Comparison of ENCODE assay signal across 10 mouse cellular contexts in the genomic region with DNA sequence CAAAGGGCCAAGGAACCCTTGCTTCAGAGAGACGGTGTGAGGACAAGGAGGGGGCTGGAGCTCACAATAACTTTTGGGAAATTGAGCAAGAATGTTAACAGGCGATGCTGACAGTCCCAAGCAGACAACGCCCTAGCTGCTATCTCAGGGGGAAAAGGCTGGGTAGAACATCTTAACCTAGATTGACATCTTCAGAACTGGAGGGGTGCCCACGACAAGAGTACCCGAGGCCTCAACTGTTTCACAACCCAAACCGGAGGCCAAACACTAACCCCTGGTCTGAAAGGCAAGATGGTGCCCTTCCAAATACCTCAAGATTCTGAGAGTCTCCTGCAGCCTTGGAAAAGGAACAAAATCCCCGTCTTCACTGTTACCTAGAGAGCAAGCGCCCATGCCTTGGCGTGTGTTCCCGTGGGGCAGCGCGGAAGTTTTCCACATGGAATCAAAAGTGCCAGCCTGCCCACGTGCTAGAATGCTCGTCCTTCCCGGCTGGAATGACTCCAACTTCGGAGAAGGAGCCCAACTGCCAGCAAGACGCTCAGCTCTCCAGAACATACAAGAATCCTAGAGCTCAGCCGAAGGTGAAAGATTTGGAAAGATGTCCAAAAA. TPM values are rescaled to one million over a fixed set of nuclear protein-coding genes. Genes with fewer than 3 reads are reported as not detected.
DNase-seq lines count a peak whose midpoint lies in the region; ATAC-seq and TF ChIP-seq lines count a peak whose summit lies in the region.
"Had no signal": no experiment of that assay in that cellular context is flagged by ENCODE, and none has a peak within 500 bp of the region (broad histone marks: within the 10 kb centered on the region; RNA-seq: fewer than 3 reads in every experiment).

No protein-coding gene starts in this region.

- no peaks in the 10 kb centered on the region for H3K9me3 ChIP-seq in heart, embryonic 13.5 days
- H3K9me3 ChIP-seq in lung, postnatal 0 days (ENCODE audit: low read length), result no peaks in the 10 kb centered on the region
- H3K9me3 ChIP-seq in liver, embryonic 16.5 days (replicated peaks; ENCODE audit: control insufficient read depth, low read length), result no peaks in the 10 kb centered on the region
- H3K9me3 ChIP-seq in forebrain, embryonic 16.5 days (ENCODE audit: control insufficient read depth, low read length), result no peaks in the 10 kb centered on the region
- H3K9me3 ChIP-seq: intestine, embryonic 15.5 days had no signal

- peak overlapping the region; percentile 8; the same call in 1 of the 2 replicates for H3K9ac ChIP-seq in heart, embryonic 13.5 days
- H3K9ac ChIP-seq in lung, postnatal 0 days (replicated peaks; ENCODE audit: low read depth), result no peak overlapping the region
- H3K9ac ChIP-seq in liver, embryonic 16.5 days (ENCODE audit: low read depth, low read length), result peak overlapping the region; percentile 58
- no peak overlapping the region for H3K9ac ChIP-seq in forebrain, embryonic 16.5 days (replicated peaks; ENCODE audit: low read depth, low read length)
- H3K9ac ChIP-seq: intestine, embryonic 15.5 days had no signal

- no peaks in the 10 kb centered on the region for H3K27me3 ChIP-seq in heart, embryonic 13.5 days (replicated peaks)
- no peaks in the 10 kb centered on the region for H3K27me3 ChIP-seq in lung, postnatal 0 days (replicated peaks; ENCODE audit: insufficient read depth, low read length)
- no peaks in the 10 kb centered on the region for H3K27me3 ChIP-seq in liver, embryonic 16.5 days (ENCODE audit: control insufficient read depth, insufficient read depth, low read depth, low read length)
- no peaks in the 10 kb centered on the region for H3K27me3 ChIP-seq in forebrain, embryonic 16.5 days (replicated peaks; ENCODE audit: control insufficient read depth, insufficient read depth, low read length)
- H3K27me3 ChIP-seq: CH12.LX; intestine, embryonic 15.5 days had no signal

- TF ChIP-seq EP300 in lung, postnatal 0 days (IDR thresholded peaks at IDR 0.05), result no peak

- peaks cover 5% of the 10 kb centered on the region; the same call in 1 of the 2 replicates for H3K36me3 ChIP-seq in heart, embryonic 13.5 days
- no peaks in the 10 kb centered on the region for H3K36me3 ChIP-seq in lung, postnatal 0 days (ENCODE audit: insufficient read depth, low read length)
- H3K36me3 ChIP-seq in liver, embryonic 16.5 days (ENCODE audit: control insufficient read depth, insufficient read depth), result no peaks in the 10 kb centered on the region
- no peaks in the 10 kb centered on the region for H3K36me3 ChIP-seq in forebrain, embryonic 16.5 days (ENCODE audit: control insufficient read depth, insufficient read depth)
- H3K36me3 ChIP-seq: intestine, embryonic 15.5 days had no signal

- no peak overlapping the region for H3K4me2 ChIP-seq in heart, embryonic 13.5 days
- H3K4me2 ChIP-seq in lung, postnatal 0 days (replicated peaks; ENCODE audit: low read depth, low read length), result no peak overlapping the region
- peak overlapping the region; percentile 79 for H3K4me2 ChIP-seq in liver, embryonic 16.5 days (ENCODE audit: low read depth, low read length)
- no peak overlapping the region for H3K4me2 ChIP-seq in forebrain, embryonic 16.5 days (ENCODE audit: low read length)
- H3K4me2 ChIP-seq: intestine, embryonic 15.5 days had no signal

- H3K27ac ChIP-seq in heart, embryonic 13.5 days (replicated peaks), result no peak overlapping the region
- peak overlapping the region; percentile 54; the same call in 1 of the 2 replicates for H3K27ac ChIP-seq in lung, postnatal 0 days (ENCODE audit: low read length)
- H3K27ac ChIP-seq in liver, embryonic 16.5 days (ENCODE audit: low read length), result peak overlapping the region; percentile 100
- H3K27ac ChIP-seq in forebrain, embryonic 16.5 days (ENCODE audit: low read length), result no peak overlapping the region

- H3K4me1 ChIP-seq in heart, embryonic 13.5 days, result peaks cover 91% of the 10 kb centered on the region
- H3K4me1 ChIP-seq in lung, postnatal 0 days (ENCODE audit: insufficient read depth, low read depth, low read length), result peaks cover 51% of the 10 kb centered on the region
- H3K4me1 ChIP-seq in liver, embryonic 16.5 days (ENCODE audit: control insufficient read depth, low read depth, low read length), result peaks cover 80% of the 10 kb centered on the region
- H3K4me1 ChIP-seq in forebrain, embryonic 16.5 days (replicated peaks; ENCODE audit: control insufficient read depth, insufficient read depth, low read length), result peaks cover 4% of the 10 kb centered on the region; the same call in 1 of the 2 replicates

- no peak for TF ChIP-seq CTCF in lung, postnatal 0 days (IDR thresholded peaks at IDR 0.05)

- no peak overlapping the region for H3K4me3 ChIP-seq in heart, embryonic 13.5 days
- no peak overlapping the region for H3K4me3 ChIP-seq in lung, postnatal 0 days (ENCODE audit: low read depth, low read length)
- peak overlapping the region; percentile 14; the same call in 1 of the 2 replicates for H3K4me3 ChIP-seq in liver, embryonic 16.5 days (ENCODE audit: low read depth, low read length)
- H3K4me3 ChIP-seq in forebrain, embryonic 16.5 days (replicated peaks; ENCODE audit: low read length), result no peak overlapping the region
- H3K4me3 ChIP-seq: intestine, embryonic 15.5 days had no signal

- ATAC-seq in heart, embryonic 13.5 days (ENCODE audit: extremely low read depth, insufficient number of reproducible peaks, low FRiP score, low TSS enrichment), result no peak
- ATAC-seq in lung, postnatal 0 days, result no peak
- no peak for ATAC-seq in liver, embryonic 16.5 days (ENCODE audit: low read depth)
- no peak for ATAC-seq in inflammation-experienced regulatory T-cells, adult 6 months
- ATAC-seq in forebrain, embryonic 16.5 days, result no peak

- 82% methylated on average over 18 of the region's 18 CpGs for WGBS in heart, embryonic 13.5 days
- 45% methylated on average over 18 of the region's 18 CpGs for WGBS in lung, postnatal 0 days
- 59% methylated on average over 18 of the region's 18 CpGs for WGBS in liver, embryonic 16.5 days (ENCODE audit: insufficient replicate concordance)
- 83% methylated on average over 18 of the region's 18 CpGs for WGBS in forebrain, embryonic 16.5 days

- DNase-seq in heart, adult 8-10 months (ENCODE audit: low spot score), result no peak
- peak; percentile 33 for DNase-seq in lung, postnatal 0 days (ENCODE audit: low spot score)
- no peak for DNase-seq in lung, postnatal 10 days
- peak; percentile 40 for DNase-seq in adipocyte (ENCODE audit: low spot score)

RNA-seq across cellular contexts. Expression of a gene that starts 11.4 kb away (rescaled TPM):
- polyA plus RNA-seq in heart, embryonic 13.5 days (2015; fragmentation: Nextera tagmentation; extraction: Ambion mirVana), result 6.8 and 7.3 TPM in 2 replicates
- total RNA-seq in heart, adult 8-10 months (2022), result 10 to 100 TPM; 13.1 to 17.5 (median 14.5) TPM
- polyA plus RNA-seq in lung, postnatal 0 days (2015; fragmentation: Nextera tagmentation; extraction: Ambion mirVana), result 5.9 and 6.7 TPM in 2 replicates
- 6.9 and 7.8 TPM in 2 replicates for polyA plus RNA-seq in liver, embryonic 16.5 days (2015; fragmentation: Nextera tagmentation; extraction: Ambion mirVana)
- 1 to 10 TPM; 3.9 to 9.5 (median 7.2) TPM for polyA plus RNA-seq in inflammation-experienced regulatory T-cells, adult 6 months (2017; shearing (Covaris generic))
- 3.8 and 4.4 TPM in 2 replicates for polyA plus RNA-seq in forebrain, embryonic 16.5 days (2015; fragmentation: Nextera tagmentation; extraction: Ambion mirVana)

RNA-seq across cellular contexts. Expression of a gene that starts 59.0 kb away (rescaled TPM):
- polyA plus RNA-seq in heart, embryonic 13.5 days (2015; fragmentation: Nextera tagmentation; extraction: Ambion mirVana), result 0.48 and 0.65 TPM in 2 replicates
- total RNA-seq in heart, adult 8-10 months (2022), result under 1 TPM in 2 of 4 experiments, not detected in 2; 0.11 TPM
- polyA plus RNA-seq in lung, postnatal 0 days (2015; fragmentation: Nextera tagmentation; extraction: Ambion mirVana), result 1.9 and 2.9 TPM in 2 replicates
- 0.12 and 0.14 TPM in 2 replicates for polyA plus RNA-seq in liver, embryonic 16.5 days (2015; fragmentation: Nextera tagmentation; extraction: Ambion mirVana)
- polyA plus RNA-seq in inflammation-experienced regulatory T-cells, adult 6 months (2017; shearing (Covaris generic)), result under 1 TPM in 2 of 3 experiments, not detected in 1; 0.40 to 0.44 TPM
- polyA plus RNA-seq in forebrain, embryonic 16.5 days (2015; fragmentation: Nextera tagmentation; extraction: Ambion mirVana), result 5.3 and 7.2 TPM in 2 replicates

Comparison
In these comparisons a context has a peak if more than half of its experiments do, and no peak if none do; other contexts are left out.
1. DNase-seq: peak in lung, postnatal 0 days (single experiment) and adipocyte (single experiment); none in heart, adult 8-10 months (single experiment) and lung, postnatal 10 days (single experiment).
2. H3K27ac ChIP-seq: peak in lung, postnatal 0 days (single experiment) and liver, embryonic 16.5 days (single experiment); none in heart, embryonic 13.5 days (single experiment) and forebrain, embryonic 16.5 days (single experiment).
3. H3K9ac ChIP-seq: peak in heart, embryonic 13.5 days (single experiment) and liver, embryonic 16.5 days (single experiment); none in lung, postnatal 0 days (single experiment) and forebrain, embryonic 16.5 days (single experiment).